Mouse (Mus musculus) effector memory CD4-positive, alpha-beta T cell, adult 7 months (primary cell): Measurements from ENCODE around the gene Btbd35f1. TPM values are rescaled to one million over a fixed set of nuclear protein-coding genes. Genes with fewer than 3 reads are reported as not detected.

Experiments
- polyA plus RNA-seq: library from polyadenylated mRNA; unstranded; fragments of 100-300 nt; shearing (Covaris generic); gene quantifications from one replicate; pipeline ENCODE4 v1.2.1, GENCODE M21; 2017

Btbd35f1 gene
- polyA plus RNA-seq, result not detected

DNA sequence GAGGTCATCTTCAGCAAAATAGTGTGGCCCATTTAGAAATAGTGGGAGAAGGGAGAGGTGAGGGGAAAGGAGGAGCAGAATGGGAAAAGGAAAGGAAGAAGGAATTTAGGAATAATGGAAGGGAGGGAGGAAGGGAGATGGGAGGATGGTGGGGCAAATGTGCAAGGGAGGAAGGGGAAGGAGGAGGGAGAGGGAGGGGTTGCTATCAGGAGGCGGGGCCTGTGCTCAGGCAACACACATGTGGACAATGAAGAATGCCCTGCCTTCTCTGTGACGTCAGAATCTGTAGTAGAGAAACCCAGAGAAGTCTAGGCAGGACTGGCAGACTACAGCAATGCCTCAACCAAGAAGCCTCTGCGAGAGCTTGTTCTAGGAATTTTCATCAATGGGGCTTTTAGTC is at the start of gene Btbd35f1:
Gene Btbd35f1, plus strand, starts transcription at position 301 of the 400 bp plus-strand sequence.

Other genes starting within 250 kb of the Btbd35f1 start
- gene Gm5926, start 90.7 kb downstream of the Btbd35f1 start, polyA plus RNA-seq, result not detected
- not detected for gene Btbd35f21, start 166.1 kb downstream of the Btbd35f1 start, polyA plus RNA-seq